8 mouse cellular contexts compared by ENCODE assay signal in the genomic region with DNA sequence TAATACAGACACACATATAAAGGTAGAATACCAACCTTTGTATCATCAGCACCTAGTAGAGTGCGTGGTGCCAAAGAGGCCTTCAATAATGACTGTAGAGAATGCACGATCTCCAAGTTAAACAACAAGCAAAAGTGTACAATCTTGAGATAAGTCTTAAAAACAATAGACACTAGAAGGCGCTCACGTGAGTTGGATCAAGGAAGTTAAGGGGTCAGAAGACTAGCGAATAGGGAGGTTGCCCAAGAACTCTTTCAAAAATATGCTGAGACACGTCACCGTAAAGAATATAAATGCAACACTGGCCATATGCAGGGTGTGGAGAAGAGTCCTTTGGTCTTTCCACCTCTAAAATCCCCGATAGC. TPM values are rescaled to one million over a fixed set of nuclear protein-coding genes. Genes with fewer than 3 reads are reported as not detected.
DNase-seq lines count a peak whose midpoint lies in the region; ATAC-seq and TF ChIP-seq lines count a peak whose summit lies in the region.

No protein-coding gene starts in this region.

- no peaks in the 10 kb centered on the region for H3K9me3 ChIP-seq in kidney, postnatal 0 days (replicated peaks; ENCODE audit: low read length)
- no peaks in the 10 kb centered on the region for H3K9me3 ChIP-seq in midbrain, embryonic 16.5 days (replicated peaks; ENCODE audit: control insufficient read depth, low read length, poor library complexity, severe bottlenecking)

- peak; percentile 32; the same call in 1 of the 2 replicates for TF ChIP-seq CTCF in kidney, postnatal 0 days (IDR thresholded peaks at IDR 0.05; ENCODE audit: low read depth)

- peak overlapping the region; percentile 75 for H3K4me2 ChIP-seq in kidney, postnatal 0 days (ENCODE audit: low read length)
- H3K4me2 ChIP-seq in midbrain, embryonic 16.5 days (ENCODE audit: low read length), result peak overlapping the region; percentile 69

- peak; percentile 13 for DNase-seq in cerebellum, adult 8-10 months
- no peak for DNase-seq in cerebellum, adult 18-20 months
- peak; percentile 37 for DNase-seq in thymus, postnatal 14 days
- no peak for DNase-seq in thymus, postnatal 36 days
- DNase-seq in kidney, postnatal 0 days (ENCODE audit: low spot score), result peak; percentile 69
- no peak for DNase-seq in adrenal gland, postnatal 4 days (ENCODE audit: low spot score in 2 of 2)

- H3K36me3 ChIP-seq in kidney, postnatal 0 days (ENCODE audit: insufficient read depth, low read length), result no peaks in the 10 kb centered on the region
- no peaks in the 10 kb centered on the region for H3K36me3 ChIP-seq in midbrain, embryonic 16.5 days (ENCODE audit: control insufficient read depth, insufficient read depth, low read length)

- H3K9ac ChIP-seq in kidney, postnatal 0 days (ENCODE audit: low read depth, low read length), result peak overlapping the region; percentile 87
- peak overlapping the region; percentile 84 for H3K9ac ChIP-seq in midbrain, embryonic 16.5 days (ENCODE audit: low read depth, low read length)

- WGBS in kidney, postnatal 0 days, result 8% methylated on average over 8 of the region's 8 CpGs
- WGBS in midbrain, embryonic 16.5 days, result 8% methylated on average over 8 of the region's 8 CpGs

- no peaks in the 10 kb centered on the region for H3K27me3 ChIP-seq in kidney, postnatal 0 days (ENCODE audit: insufficient read depth, low read length)
- no peaks in the 10 kb centered on the region for H3K27me3 ChIP-seq in midbrain, embryonic 16.5 days (ENCODE audit: control insufficient read depth, insufficient read depth, low read depth, low read length)

- no peak for ATAC-seq in kidney, postnatal 0 days (replicated peaks; ENCODE audit: low FRiP score, low read depth)
- ATAC-seq in midbrain, embryonic 16.5 days, result no peak; the same call in 1 of the 2 replicates
- ATAC-seq in erythroid progenitor cell, adult 5-6 weeks (replicated peaks; ENCODE audit: low FRiP score, poor library complexity, severe bottlenecking), result no peak

- peak overlapping the region; percentile 64 for H3K4me3 ChIP-seq in kidney, postnatal 0 days (replicated peaks; ENCODE audit: low read depth, low read length)
- peak overlapping the region; percentile 78 for H3K4me3 ChIP-seq in midbrain, embryonic 16.5 days (ENCODE audit: low read depth, low read length)

- peak overlapping the region; percentile 87 for H3K27ac ChIP-seq in kidney, postnatal 0 days
- H3K27ac ChIP-seq in midbrain, embryonic 16.5 days (ENCODE audit: low read length), result peak overlapping the region; percentile 87

- peaks cover 16% of the 10 kb centered on the region for H3K4me1 ChIP-seq in kidney, postnatal 0 days (replicated peaks; ENCODE audit: insufficient read depth, low read length)
- H3K4me1 ChIP-seq in midbrain, embryonic 16.5 days (ENCODE audit: control insufficient read depth, insufficient read depth, low read length), result peaks cover 22% of the 10 kb centered on the region

RNA-seq across cellular contexts. Expression of a gene that starts 0.7 kb away (rescaled TPM):
- polyA plus RNA-seq in kidney, postnatal 0 days (2015; fragmentation: Nextera tagmentation; extraction: Ambion mirVana), result 25.4 and 27.6 TPM in 2 replicates
- polyA plus RNA-seq in midbrain, embryonic 16.5 days (2015; fragmentation: Nextera tagmentation; extraction: Ambion mirVana), result 23.7 and 27.7 TPM in 2 replicates
- 20.5 and 23.9 TPM in 2 replicates for total RNA-seq in erythroid progenitor cell, adult 5-6 weeks (2015; ENCODE audit: low replicate concordance)
- 13.1 and 15.3 TPM in 2 replicates for total RNA-seq in erythroid progenitor cell, adult 5-6 weeks (2017; ENCODE audit: low replicate concordance)
- total RNA-seq in adrenal gland, postnatal 4 days (2021), result 10 to 100 TPM; 22.7 to 24.1 TPM

RNA-seq across cellular contexts. Expression of a gene that starts 24.0 kb away (rescaled TPM):
- polyA plus RNA-seq in kidney, postnatal 0 days (2015; fragmentation: Nextera tagmentation; extraction: Ambion mirVana), result 30.4 and 33.4 TPM in 2 replicates
- 15.5 and 18.8 TPM in 2 replicates for polyA plus RNA-seq in midbrain, embryonic 16.5 days (2015; fragmentation: Nextera tagmentation; extraction: Ambion mirVana)
- total RNA-seq in erythroid progenitor cell, adult 5-6 weeks (2015; ENCODE audit: low replicate concordance), result 11.9 and 30.2 TPM in 2 replicates
- 6.3 and 12.2 TPM in 2 replicates for total RNA-seq in erythroid progenitor cell, adult 5-6 weeks (2017; ENCODE audit: low replicate concordance)
- total RNA-seq in adrenal gland, postnatal 4 days (2021), result 10 to 100 TPM; 23.2 to 25.3 TPM

RNA-seq across cellular contexts. Expression of a gene that starts 47.4 kb away (rescaled TPM):
- polyA plus RNA-seq in kidney, postnatal 0 days (2015; fragmentation: Nextera tagmentation; extraction: Ambion mirVana), result 0.57 and 0.71 TPM in 2 replicates
- 1.6 and 1.9 TPM in 2 replicates for polyA plus RNA-seq in midbrain, embryonic 16.5 days (2015; fragmentation: Nextera tagmentation; extraction: Ambion mirVana)
- total RNA-seq in erythroid progenitor cell, adult 5-6 weeks (2015; ENCODE audit: low replicate concordance), result not detected in 2 replicates
- not detected in 2 replicates for total RNA-seq in erythroid progenitor cell, adult 5-6 weeks (2017; ENCODE audit: low replicate concordance)
- not detected for total RNA-seq in adrenal gland, postnatal 4 days (2021)

Comparison
In these comparisons a context has a peak if more than half of its experiments do, and no peak if none do; other contexts are left out.
1. DNase-seq: peak in cerebellum, adult 8-10 months (single experiment), thymus, postnatal 14 days (single experiment) and kidney, postnatal 0 days (single experiment); none in cerebellum, adult 18-20 months (0 of 2), thymus, postnatal 36 days (0 of 2) and adrenal gland, postnatal 4 days (0 of 2).